ENCODE assay signal across 25 mouse cellular contexts in the genomic region with DNA sequence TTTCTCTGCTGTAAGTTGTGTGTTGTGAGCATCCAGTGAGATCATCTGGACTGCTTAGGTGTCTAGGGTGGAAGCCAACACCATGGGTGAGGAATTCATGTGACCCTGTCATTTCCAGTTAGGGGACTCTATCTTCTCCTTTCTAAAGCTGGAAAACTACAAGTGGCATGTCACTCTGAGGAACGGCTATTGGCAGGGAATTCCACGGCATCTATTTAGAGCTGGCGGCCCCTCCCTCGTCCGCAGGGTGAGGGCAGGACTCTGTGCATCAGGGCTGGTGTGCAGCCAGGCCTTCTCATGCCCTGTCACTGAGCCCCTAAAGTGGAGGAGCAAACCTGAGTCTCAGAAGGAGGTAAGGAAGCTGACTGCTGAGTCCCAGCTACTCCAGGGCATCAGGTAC. TPM values are rescaled to one million over a fixed set of nuclear protein-coding genes. Genes with fewer than 3 reads are reported as not detected.
DNase-seq lines count a peak whose midpoint lies in the region; ATAC-seq and TF ChIP-seq lines count a peak whose summit lies in the region.
"Had no signal": no experiment of that assay in that cellular context is flagged by ENCODE, and none has a peak within 500 bp of the region (broad histone marks: within the 10 kb centered on the region; RNA-seq: fewer than 3 reads in every experiment).

No protein-coding gene starts in this region.

- peak; percentile 88 for ATAC-seq in heart, embryonic 16.5 days (replicated peaks; ENCODE audit: extremely low read depth, insufficient read depth, low FRiP score)
- no peak for ATAC-seq in midbrain, embryonic 15.5 days (replicated peaks)
- ATAC-seq: CD4-positive, CD25-positive, alpha-beta regulatory T cell, adult 4 months; forebrain, embryonic 14.5 days; intestine, postnatal 0 days; midbrain, embryonic 13.5 days had no signal

- no peaks in the 10 kb centered on the region for H3K27me3 ChIP-seq in heart, embryonic 10.5 days (ENCODE audit: insufficient read depth, poor library complexity, severe bottlenecking)
- H3K27me3 ChIP-seq in heart, embryonic 16.5 days (ENCODE audit: control insufficient read depth, insufficient read depth, low read length): no peaks in the 10 kb centered on the region
- H3K27me3 ChIP-seq in midbrain, embryonic 15.5 days (replicated peaks): no peaks in the 10 kb centered on the region
- H3K27me3 ChIP-seq: embryonic facial prominence, embryonic 13.5 days; hindbrain, embryonic 12.5 days; limb, embryonic 15.5 days; midbrain, embryonic 13.5 days had no signal

- peaks cover 36% of the 10 kb centered on the region for H3K4me1 ChIP-seq in heart, embryonic 10.5 days
- H3K4me1 ChIP-seq in heart, embryonic 16.5 days (ENCODE audit: control insufficient read depth, insufficient read depth, low read length): peaks cover 12% of the 10 kb centered on the region
- no peaks in the 10 kb centered on the region for H3K4me1 ChIP-seq in midbrain, embryonic 15.5 days
- H3K4me1 ChIP-seq: embryonic facial prominence, embryonic 13.5 days; hindbrain, embryonic 12.5 days; limb, embryonic 15.5 days; midbrain, embryonic 13.5 days had no signal

- no peak overlapping the region for H3K4me2 ChIP-seq in heart, embryonic 16.5 days (ENCODE audit: low read depth, low read length)
- H3K4me2 ChIP-seq in midbrain, embryonic 15.5 days: no peak overlapping the region
- H3K4me2 ChIP-seq: embryonic facial prominence, embryonic 13.5 days; hindbrain, embryonic 12.5 days; limb, embryonic 15.5 days; lung, embryonic 14.5 days; midbrain, embryonic 13.5 days had no signal

- no peaks in the 10 kb centered on the region for H3K36me3 ChIP-seq in heart, embryonic 10.5 days
- H3K36me3 ChIP-seq in heart, embryonic 16.5 days (ENCODE audit: control insufficient read depth, insufficient read depth): no peaks in the 10 kb centered on the region
- H3K36me3 ChIP-seq in midbrain, embryonic 15.5 days (replicated peaks): no peaks in the 10 kb centered on the region
- H3K36me3 ChIP-seq: embryonic facial prominence, embryonic 13.5 days; hindbrain, embryonic 12.5 days; limb, embryonic 15.5 days; midbrain, embryonic 13.5 days had no signal

- WGBS in heart, embryonic 10.5 days: 48% methylated on average over 5 of the region's 5 CpGs
- 33% methylated on average over 5 of the region's 5 CpGs for WGBS in heart, embryonic 16.5 days
- 59% methylated on average over 5 of the region's 5 CpGs for WGBS in midbrain, embryonic 15.5 days

- TF ChIP-seq CTCF in gastrocnemius, adult 2 months (IDR thresholded peaks at IDR 0.05): no peak

- no peaks in the 10 kb centered on the region for H3K9me3 ChIP-seq in heart, embryonic 10.5 days
- no peaks in the 10 kb centered on the region for H3K9me3 ChIP-seq in heart, embryonic 16.5 days (replicated peaks; ENCODE audit: control insufficient read depth, low read length)
- no peaks in the 10 kb centered on the region for H3K9me3 ChIP-seq in midbrain, embryonic 15.5 days
- H3K9me3 ChIP-seq: embryonic facial prominence, embryonic 13.5 days; hindbrain, embryonic 12.5 days; limb, embryonic 15.5 days; midbrain, embryonic 13.5 days had no signal

- no peak overlapping the region for H3K9ac ChIP-seq in heart, embryonic 16.5 days (ENCODE audit: low read length)
- H3K9ac ChIP-seq in midbrain, embryonic 15.5 days: no peak overlapping the region
- H3K9ac ChIP-seq: embryonic facial prominence, embryonic 13.5 days; hindbrain, embryonic 12.5 days; limb, embryonic 15.5 days; liver, embryonic 14.5 days; lung, embryonic 14.5 days; midbrain, embryonic 13.5 days had no signal

- DNase-seq in gastrocnemius, adult 2 months: peak; percentile 65
- no peak for DNase-seq in gastrocnemius, postnatal 4 days (ENCODE audit: low spot score in 2 of 2)
- DNase-seq in heart, embryonic 10.5 days (ENCODE audit: low spot score): no peak
- DNase-seq in left cerebral cortex, adult 11 months (ENCODE audit: low spot score): no peak
- no peak for DNase-seq in lung, postnatal 14 days
- DNase-seq: adrenal gland, adult 2 months; cerebellum, adult 11 months; embryo, embryonic 11 days; kidney, postnatal 36 days; left cerebral cortex, postnatal 4 days; lung, embryonic 14.5 days; lung, postnatal 36 days; thymus, postnatal 14 days had no signal

- peak overlapping the region; percentile 24 for H3K27ac ChIP-seq in gastrocnemius, adult 2 months
- H3K27ac ChIP-seq in heart, embryonic 10.5 days: 0 out of 2 replicates have a peak overlapping the region, but pooled peaks have one; percentile 47
- peak overlapping the region; percentile 82 for H3K27ac ChIP-seq in heart, embryonic 16.5 days (ENCODE audit: low read length)
- H3K27ac ChIP-seq in midbrain, embryonic 15.5 days: no peak overlapping the region
- H3K27ac ChIP-seq: embryonic facial prominence, embryonic 13.5 days; hindbrain, embryonic 12.5 days; limb, embryonic 15.5 days; liver, embryonic 14.5 days; midbrain, embryonic 13.5 days had no signal

- intact Hi-C loops in gastrocnemius, adult 2 months (cut with DNase I): no loop called here

- H3K4me3 ChIP-seq in gastrocnemius, adult 2 months: no peak overlapping the region
- H3K4me3 ChIP-seq in heart, embryonic 10.5 days: no peak overlapping the region
- H3K4me3 ChIP-seq in heart, embryonic 16.5 days (ENCODE audit: low read length): no peak overlapping the region
- H3K4me3 ChIP-seq in midbrain, embryonic 15.5 days: no peak overlapping the region
- H3K4me3 ChIP-seq: embryonic facial prominence, embryonic 13.5 days; erythroblast, embryonic 14.5 days; hindbrain, embryonic 12.5 days; limb, embryonic 15.5 days; megakaryocyte, embryonic 14.5 days; midbrain, embryonic 13.5 days had no signal

RNA-seq across cellular contexts. Expression of gene Dusp5, which starts 35.0 kb away (rescaled TPM):
- total RNA-seq in gastrocnemius, adult 2 months (2021): 1 to 10 TPM in 1 of 2 experiments, under 1 TPM in 1; 0.86 to 1.2 TPM
- total RNA-seq in gastrocnemius, postnatal 4 days (2021): 1 to 10 TPM; 1.2 to 1.4 TPM
- polyA plus RNA-seq in heart, embryonic 10.5 days (2016; fragmentation: Nextera tagmentation; extraction: Ambion mirVana): 11.9 and 15.9 TPM in 2 replicates
- 9.0 and 11.5 TPM in 2 replicates for polyA plus RNA-seq in heart, embryonic 16.5 days (2015; fragmentation: Nextera tagmentation; extraction: Ambion mirVana)
- polyA plus RNA-seq in midbrain, embryonic 15.5 days (2015; fragmentation: Nextera tagmentation; extraction: Ambion mirVana): 2.7 and 3.7 TPM in 2 replicates
